Mouse (Mus musculus) bone marrow, adult 2 months (tissue): ENCODE measurements around the gene Cisd3. TPM values are rescaled to one million over a fixed set of nuclear protein-coding genes. Genes with fewer than 3 reads are reported as not detected.
A peak's percentile ranks its signal among the peaks of the same experiment; 100 is the strongest.

ENCODE experiments used
- H3K27ac ChIP-seq: fragments of 200-500 bp; 2 replicates; pipeline ENCODE4 v1.5.1; 2012; ENCODE audit warnings: low read depth, mild to moderate bottlenecking, control low read depth, inconsistent platforms, low read length; ENCODE audit not compliant: control insufficient read depth, poor library complexity, insufficient read depth
- H3K4me1 ChIP-seq: fragments of 200-500 bp; 2 replicates; pipeline ENCODE4 v1.6.1; 2011; ENCODE audit warnings: low read length; ENCODE audit not compliant: control insufficient read depth, insufficient read depth
- H3K4me3 ChIP-seq: fragments of 200-500 bp; replicated peaks from 2 replicates; pipeline ENCODE3; 2011; ENCODE audit warnings: mild to moderate bottlenecking, low read depth, low read length, control low read depth; ENCODE audit not compliant: control insufficient read depth
- CTCF ChIP-seq: fragments of 200-500 bp; IDR thresholded peaks from 2 replicates; pipeline ENCODE4 v1.5.1; 2011; ENCODE audit warnings: low read length, control low read depth; ENCODE audit not compliant: control insufficient read depth, insufficient read depth
- POLR2A ChIP-seq: fragments of 200-500 bp; IDR thresholded peaks from 2 replicates; pipeline ENCODE4 v1.6.1; 2011; ENCODE audit warnings: low read depth, mild to moderate bottlenecking, control low read depth, low read length, borderline replicate concordance; ENCODE audit not compliant: control insufficient read depth
- WGBS: fragments of 180-500 bp; shearing (Covaris S2); methylation state at CpG from one replicate; pipeline ENCODE4 v1.1.7; 2018; 5-methylcytosine and 5-hydroxymethylcytosine counted together
- polyA plus RNA-seq: library from polyadenylated mRNA; stranded (reverse); fragments of >200 nt; gene quantifications from 2 replicates; pipeline ENCODE4 v1.2.4, GENCODE M21; 2011; ENCODE audit warnings: low replicate concordance; ENCODE audit not compliant: missing spikeins, insufficient read depth, insufficient read length

Gene Cisd3
- polyA plus RNA-seq, 1 experiment = 76.0 TPM

- WGBS = 83% methylated on average over 7 of the region's 7 CpGs
- H3K4me3 ChIP-seq = no peak overlapping the region
These were observed 19.4 kb upstream of the Cisd3 start for GRCm38 (mm10) chr11:97666221-97666620.

GRCm38 (mm10) chr11:97666794-97667193, 18.8 kb upstream of the Cisd3 start:
- Histone ChIP-seq H3K4me3 (no peak overlapping the region), H3K4me1 (no peaks in the 10 kb centered on the region), H3K27ac (no peak overlapping the region)
- TF ChIP-seq CTCF = no peak
- no peak for TF ChIP-seq POLR2A
- WGBS = 80% methylated on average over 15 of the region's 15 CpGs

More at GRCm38 (mm10) chr11:97666221-97666620, 19.4 kb upstream of the Cisd3 start:
- Histone ChIP-seq H3K4me1 (no peaks in the 10 kb centered on the region), H3K27ac (no peak overlapping the region)
- TF ChIP-seq CTCF = 0 out of 2 replicates have a peak, but pooled peaks have one; percentile 7
- no peak for TF ChIP-seq POLR2A

- H3K27ac ChIP-seq = no peak overlapping the region
- no peak overlapping the region for H3K4me3 ChIP-seq
- WGBS = 89% methylated on average over 7 of the region's 7 CpGs
- H3K4me1 ChIP-seq = no peaks in the 10 kb centered on the region
- TF ChIP-seq POLR2A (no peak), CTCF (no peak)
These were observed 17.5 kb upstream of the Cisd3 start for GRCm38 (mm10) chr11:97668160-97668559.

GRCm38 (mm10) chr11:97669268-97669667, 16.4 kb upstream of the Cisd3 start:
- no peak overlapping the region for H3K27ac ChIP-seq
- H3K4me3 ChIP-seq = no peak overlapping the region
- 89% methylated on average over 15 of the region's 15 CpGs for WGBS
- TF ChIP-seq POLR2A (no peak), CTCF (no peak)
- H3K4me1 ChIP-seq = no peaks in the 10 kb centered on the region

GRCm38 (mm10) chr11:97669829-97670228, 15.8 kb upstream of the Cisd3 start:
- H3K4me1 ChIP-seq = no peaks in the 10 kb centered on the region
- WGBS = 62% methylated on average over 6 of the region's 6 CpGs
- H3K4me3 ChIP-seq = no peak overlapping the region
- no peak overlapping the region for H3K27ac ChIP-seq
- TF ChIP-seq CTCF (no peak), POLR2A (no peak)

- Histone ChIP-seq H3K4me1 (no peaks in the 10 kb centered on the region), H3K4me3 (no peak overlapping the region), H3K27ac (no peak overlapping the region)
- TF ChIP-seq CTCF = no peak
- no peak for TF ChIP-seq POLR2A
- 73% methylated on average over 13 of the region's 13 CpGs for WGBS
These were observed 15.1 kb upstream of the Cisd3 start for GRCm38 (mm10) chr11:97670234-97671176.

- no peak overlapping the region for H3K4me3 ChIP-seq
These were observed 14.5 kb upstream of the Cisd3 start for GRCm38 (mm10) chr11:97671177-97671527.

GRCm38 (mm10) chr11:97673148-97673547, 12.5 kb upstream of the Cisd3 start:
- Histone ChIP-seq H3K27ac (no peak overlapping the region), H3K4me3 (no peak overlapping the region), H3K4me1 (no peaks in the 10 kb centered on the region)
- WGBS = 87% methylated on average over 11 of the region's 11 CpGs
- no peak for TF ChIP-seq POLR2A
- no peak for TF ChIP-seq CTCF

More at GRCm38 (mm10) chr11:97671177-97671527, 14.5 kb upstream of the Cisd3 start:
- no peak overlapping the region for H3K27ac ChIP-seq
- no peaks in the 10 kb centered on the region for H3K4me1 ChIP-seq
- WGBS = 62% methylated on average over 2 of the region's 2 CpGs
- TF ChIP-seq POLR2A (no peak), CTCF (no peak)
